Mouse (Mus musculus): ENCODE measurements around the gene Gm10306.

Gm10306 gene

GRCm38 (mm10) chr4:94605591-94605990 is 49.2 kb downstream of the Gm10306 start:
- DNase-seq (ENCODE audit: low read depth, low spot score), result no peak

All from skeletal muscle tissue, adult 2 months (tissue).